In genomic region chr10:56582065-56582464, GRCm38 (mm10) we compare ENCODE assay signal across 10 mouse cellular contexts.
DNase-seq lines count a peak whose midpoint lies in the region; ATAC-seq and TF ChIP-seq lines count a peak whose summit lies in the region.
"Had no signal": no experiment of that assay in that cellular context is flagged by ENCODE, and none has a peak within 500 bp of the region (broad histone marks: within the 10 kb centered on the region; RNA-seq: fewer than 3 reads in every experiment).

No protein-coding gene starts in this region.

- ATAC-seq in hindbrain, embryonic 14.5 days (ENCODE audit: low FRiP score): peak; percentile 80; the same call in 1 of the 2 replicates
- peak; percentile 98 for ATAC-seq in Patski

- 62% methylated on average over 6 of the region's 6 CpGs for WGBS in hindbrain, embryonic 14.5 days
- 76% methylated on average over 6 of the region's 6 CpGs for WGBS in hindbrain, embryonic 10.5 days
- 4% methylated on average over 6 of the region's 6 CpGs for WGBS in cerebellum, adult 2 months

- H3K27me3 ChIP-seq in hindbrain, embryonic 14.5 days (ENCODE audit: control insufficient read depth, insufficient read depth, low read length): no peaks in the 10 kb centered on the region
- H3K27me3 ChIP-seq in hindbrain, embryonic 10.5 days (ENCODE audit: insufficient read depth, poor library complexity, severe bottlenecking): no peaks in the 10 kb centered on the region
- H3K27me3 ChIP-seq in Patski: no peaks in the 10 kb centered on the region
- H3K27me3 ChIP-seq in cerebellum, adult 2 months (ENCODE audit: control insufficient read depth, insufficient read depth, low read length): no peaks in the 10 kb centered on the region
- H3K27me3 ChIP-seq: liver, embryonic 15.5 days had no signal

- POLR2A ChIA-PET in Patski (lab: Charles Lee): interaction anchor here (0.6 kb wide), 1 partner anchor 25 kb away, joined by 3 read pairs; no protein-coding TSS in a partner anchor

- H3K4me1 ChIP-seq in hindbrain, embryonic 14.5 days (replicated peaks; ENCODE audit: control insufficient read depth, insufficient read depth, low read length): no peaks in the 10 kb centered on the region
- H3K4me1 ChIP-seq in hindbrain, embryonic 10.5 days (replicated peaks): no peaks in the 10 kb centered on the region
- peaks cover 3% of the 10 kb centered on the region; the same call in 1 of the 2 replicates for H3K4me1 ChIP-seq in cerebellum, adult 2 months (ENCODE audit: control insufficient read depth, insufficient read depth, low read length)
- H3K4me1 ChIP-seq: liver, embryonic 15.5 days had no signal

- no peaks in the 10 kb centered on the region for H3K36me3 ChIP-seq in hindbrain, embryonic 14.5 days (replicated peaks; ENCODE audit: control insufficient read depth, insufficient read depth)
- H3K36me3 ChIP-seq in hindbrain, embryonic 10.5 days: no peaks in the 10 kb centered on the region
- H3K36me3 ChIP-seq: liver, embryonic 15.5 days had no signal

- no peak for TF ChIP-seq POLR2A in cerebellum, adult 2 months (IDR thresholded peaks at IDR 0.05; ENCODE audit: borderline replicate concordance, insufficient read depth, low read length)

- H3K4me3 ChIP-seq in hindbrain, embryonic 14.5 days (replicated peaks; ENCODE audit: low read length): no peak overlapping the region
- H3K4me3 ChIP-seq in hindbrain, embryonic 10.5 days: no peak overlapping the region
- H3K4me3 ChIP-seq in cerebellum, adult 2 months (replicated peaks; ENCODE audit: insufficient read depth, low read depth, low read length): no peak overlapping the region
- H3K4me3 ChIP-seq in layer of hippocampus, adult 2 months: no peak overlapping the region
- H3K4me3 ChIP-seq: liver, embryonic 15.5 days had no signal

- H3K9me3 ChIP-seq in hindbrain, embryonic 14.5 days (ENCODE audit: control insufficient read depth, low read length): no peaks in the 10 kb centered on the region
- H3K9me3 ChIP-seq in hindbrain, embryonic 10.5 days: no peaks in the 10 kb centered on the region
- H3K9me3 ChIP-seq: liver, embryonic 15.5 days had no signal

- H3K4me2 ChIP-seq in hindbrain, embryonic 14.5 days (replicated peaks): no peak overlapping the region
- H3K4me2 ChIP-seq: liver, embryonic 15.5 days had no signal

- DNase-seq in hindbrain, embryonic 14.5 days (ENCODE audit: low spot score): peak; percentile 28
- DNase-seq in hindbrain, embryonic 10.5 days (ENCODE audit: low spot score): no peak
- DNase-seq in Patski (ENCODE audit: low read depth, low spot score): peak; percentile 50
- DNase-seq in cerebellum, adult 2 months: peak; percentile 75 to 92
- peak; percentile 25 to 53 for DNase-seq in layer of hippocampus, adult 2 months (ENCODE audit: low spot score in 2 of 2)
- no peak for DNase-seq in urinary bladder, postnatal 36 days (ENCODE audit: low spot score in 2 of 2)
- DNase-seq in c-Kit-positive CD71-positive TER-119-positive erythroid progenitor cells, embryonic 14.5 days (ENCODE audit: low spot score): no peak
- DNase-seq in kidney, adult 18-20 months: no peak
- DNase-seq: thymus, postnatal 36 days had no signal

- no peak overlapping the region for H3K9ac ChIP-seq in hindbrain, embryonic 14.5 days
- H3K9ac ChIP-seq: liver, embryonic 15.5 days had no signal

- in situ Hi-C loops in Patski (cut with MboI; ENCODE audit: low pct_unique_long_range_greater_than_20kb): no loop called here

- no peak overlapping the region for H3K27ac ChIP-seq in hindbrain, embryonic 14.5 days
- H3K27ac ChIP-seq in hindbrain, embryonic 10.5 days: no peak overlapping the region
- H3K27ac ChIP-seq in cerebellum, adult 2 months (ENCODE audit: insufficient read depth, low read length): no peak overlapping the region
- H3K27ac ChIP-seq in layer of hippocampus, adult 2 months: no peak overlapping the region
- H3K27ac ChIP-seq: liver, embryonic 15.5 days had no signal

- TF ChIP-seq CTCF in Patski (IDR thresholded peaks at IDR 0.05): no peak
- TF ChIP-seq CTCF in cerebellum, adult 2 months (IDR thresholded peaks at IDR 0.05; ENCODE audit: borderline replicate concordance, insufficient read depth, low read depth, low read length): no peak
- no peak for TF ChIP-seq CTCF in layer of hippocampus, adult 2 months (conservative IDR thresholded peaks at IDR 0.05)

- CTCF ChIA-PET in Patski (lab: Charles Lee): no interaction called here

Comparison
In these comparisons a context has a peak if more than half of its experiments do, and no peak if none do; other contexts are left out.
1. DNase-seq: peak in hindbrain, embryonic 14.5 days (single experiment), Patski (single experiment), cerebellum, adult 2 months (2 of 2) and layer of hippocampus, adult 2 months (2 of 2); none in hindbrain, embryonic 10.5 days (single experiment), urinary bladder, postnatal 36 days (0 of 2), c-Kit-positive CD71-positive TER-119-positive erythroid progenitor cells, embryonic 14.5 days (single experiment) and kidney, adult 18-20 months (single experiment).